Mouse (Mus musculus): ENCODE results near the gene Kirrel3. TPM values are rescaled to one million over a fixed set of nuclear protein-coding genes. Genes with fewer than 3 reads are reported as not detected.
A peak's percentile ranks its signal among the peaks of the same experiment; 100 is the strongest.

The Kirrel3 gene
- polyA plus RNA-seq, 1 experiment from 2014 or later: 1.3 TPM

DNA sequence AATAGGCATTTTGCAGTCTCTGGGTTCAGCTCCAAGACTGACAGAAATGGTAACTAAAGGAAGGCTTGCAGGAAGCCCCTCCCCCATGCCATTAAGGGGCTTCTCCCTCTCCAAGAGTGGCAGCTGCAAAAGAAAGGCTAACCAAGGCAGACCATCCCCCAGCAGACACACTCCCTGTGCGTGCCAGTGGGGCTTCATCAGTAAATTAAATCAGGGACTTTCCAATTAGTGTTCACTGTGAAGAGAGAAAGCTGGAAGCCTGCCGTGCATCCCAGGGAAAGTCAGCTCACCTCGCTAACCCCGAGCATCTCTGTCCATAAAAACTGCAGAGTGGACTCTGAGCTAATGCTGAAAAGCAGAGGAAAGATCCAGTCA lies 479.3 kb downstream of the Kirrel3 start:
- Histone ChIP-seq H3K4me1 (replicated peaks) (no peaks in the 10 kb centered on the region), H3K4me2 (no peak overlapping the region), H3K9ac (no peak overlapping the region), H3K9me3 (replicated peaks) (no peaks in the 10 kb centered on the region), H3K36me3 (no peaks in the 10 kb centered on the region), H3K4me3 (no peak overlapping the region), H3K27ac (ENCODE audit: poor library complexity, severe bottlenecking) (no peak overlapping the region), H3K27me3 (replicated peaks) (0 out of 2 replicates have a peak, but pooled peaks cover 8% of the 10 kb centered on the region)
- WGBS: 42% methylated on average over 4 of the region's 4 CpGs
- no peak for ATAC-seq (ENCODE audit: insufficient number of reproducible peaks, low FRiP score)

DNA sequence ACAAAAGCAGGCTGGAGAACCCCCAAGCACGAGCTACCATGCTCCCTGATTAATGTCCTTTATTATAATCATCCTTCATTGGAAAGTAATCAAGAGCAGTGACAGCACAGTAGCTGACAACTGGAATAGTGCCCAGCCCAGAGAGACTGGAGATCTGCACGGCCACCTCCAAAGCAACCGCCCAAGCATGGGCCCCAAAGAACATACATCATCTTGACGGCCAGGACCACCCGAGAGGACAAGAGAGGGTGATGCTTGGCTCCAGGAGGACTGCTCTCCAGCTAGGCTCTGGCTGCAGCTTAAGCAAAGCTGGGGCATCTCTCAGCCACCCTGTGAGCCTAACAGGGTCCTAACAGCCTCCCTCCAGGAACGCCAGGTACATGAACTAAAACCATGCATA lies 482.1 kb downstream of the Kirrel3 start:
- Histone ChIP-seq H3K27ac (ENCODE audit: poor library complexity, severe bottlenecking) (no peak overlapping the region), H3K4me3 (no peak overlapping the region), H3K36me3 (no peaks in the 10 kb centered on the region), H3K9ac (no peak overlapping the region), H3K4me1 (replicated peaks) (no peaks in the 10 kb centered on the region), H3K4me2 (no peak overlapping the region), H3K9me3 (replicated peaks) (no peaks in the 10 kb centered on the region), H3K27me3 (replicated peaks) (0 out of 2 replicates have a peak, but pooled peaks cover 3% of the 10 kb centered on the region)
- ATAC-seq (ENCODE audit: insufficient number of reproducible peaks, low FRiP score): no peak
- WGBS: 51% methylated on average over 6 of the region's 6 CpGs

DNA sequence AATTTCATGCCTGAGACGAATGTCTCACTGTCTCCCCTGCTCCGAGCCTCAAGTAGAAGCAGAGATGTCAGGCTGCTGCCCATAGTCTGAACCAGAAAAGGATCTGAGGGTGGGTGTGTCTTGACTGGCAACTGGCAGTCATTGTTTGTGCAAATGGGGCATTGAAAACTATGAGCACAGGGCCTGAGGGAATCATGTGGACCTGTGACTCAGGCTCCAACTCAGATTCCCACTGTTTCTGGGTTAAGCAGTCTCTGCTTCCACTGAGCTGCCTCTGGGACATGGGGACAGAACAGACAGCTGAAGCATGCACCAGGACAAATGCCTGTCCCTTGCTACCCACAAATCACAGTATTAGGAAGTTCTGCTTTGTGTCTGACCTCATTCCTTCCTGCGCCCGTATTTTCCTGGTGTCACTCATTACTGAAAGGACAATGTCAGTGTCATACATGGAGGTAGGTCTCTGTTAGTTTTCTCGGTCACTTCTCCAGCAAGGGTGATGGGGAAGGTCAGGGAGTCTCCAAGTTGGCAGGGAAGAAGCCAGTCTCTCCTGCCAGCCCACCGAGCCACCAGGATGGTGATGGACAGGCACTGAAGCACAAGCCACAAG lies 484.3 kb downstream of the Kirrel3 start:
- Histone ChIP-seq H3K4me2 (no peak overlapping the region), H3K36me3 (no peaks in the 10 kb centered on the region), H3K4me3 (no peak overlapping the region), H3K4me1 (replicated peaks) (no peaks in the 10 kb centered on the region), H3K27me3 (replicated peaks) (0 out of 2 replicates have a peak, but pooled peaks cover 3% of the 10 kb centered on the region), H3K27ac (ENCODE audit: poor library complexity, severe bottlenecking) (no peak overlapping the region), H3K9ac (no peak overlapping the region), H3K9me3 (replicated peaks) (no peaks in the 10 kb centered on the region)
- WGBS: 61% methylated on average over 6 of the region's 6 CpGs
- no peak for ATAC-seq (ENCODE audit: insufficient number of reproducible peaks, low FRiP score)

DNA sequence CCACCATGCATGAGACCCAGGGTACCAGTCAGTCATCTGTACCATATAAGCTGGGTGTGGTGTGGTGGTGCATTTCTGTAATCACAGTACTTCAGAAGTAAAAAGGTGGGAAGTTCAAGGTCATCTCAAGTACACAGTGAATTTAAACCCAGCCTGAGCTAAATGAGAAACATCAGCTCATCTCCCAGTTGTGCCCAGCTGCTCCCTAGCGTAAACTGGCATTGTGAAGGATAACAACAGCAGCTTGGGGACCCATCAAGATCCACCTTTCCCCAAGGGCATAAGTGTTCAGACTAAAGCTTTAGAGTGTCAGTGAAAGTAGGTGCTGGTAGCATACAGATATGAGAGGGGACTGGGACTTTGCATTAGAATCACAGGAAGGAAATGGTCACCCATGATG lies 488.6 kb downstream of the Kirrel3 start:
- Histone ChIP-seq H3K4me1 (replicated peaks) (no peaks in the 10 kb centered on the region), H3K4me3 (no peak overlapping the region), H3K36me3 (no peaks in the 10 kb centered on the region), H3K9me3 (replicated peaks) (peaks cover 4% of the 10 kb centered on the region; the same call in 1 of the 2 replicates), H3K27me3 (replicated peaks) (no peaks in the 10 kb centered on the region), H3K9ac (no peak overlapping the region), H3K4me2 (no peak overlapping the region), H3K27ac (ENCODE audit: poor library complexity, severe bottlenecking) (no peak overlapping the region)
- ATAC-seq (ENCODE audit: insufficient number of reproducible peaks, low FRiP score): no peak
- 91% methylated on average over 1 of the region's 1 CpGs for WGBS

DNA sequence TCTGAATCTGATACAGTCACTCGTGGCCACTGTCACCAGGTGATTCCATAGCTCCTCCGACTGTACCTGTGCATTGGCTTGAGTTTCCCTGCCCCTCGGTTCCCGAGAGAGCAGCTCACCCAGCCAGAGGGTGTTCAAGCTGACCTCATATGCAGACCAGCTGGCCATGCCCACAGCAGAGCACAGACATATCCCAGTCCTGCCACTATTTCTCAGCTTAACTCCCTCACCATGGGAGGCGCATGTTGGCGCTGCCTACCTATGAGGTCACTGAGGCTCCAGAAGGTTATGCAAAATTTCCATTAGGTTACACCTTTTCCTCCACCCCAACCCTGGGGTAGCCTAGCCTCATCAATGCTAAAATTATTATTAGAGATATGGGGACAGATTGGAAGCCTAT lies 489.6 kb downstream of the Kirrel3 start:
- Histone ChIP-seq H3K36me3 (no peaks in the 10 kb centered on the region), H3K4me2 (no peak overlapping the region), H3K4me3 (no peak overlapping the region), H3K9me3 (replicated peaks) (peaks cover 6% of the 10 kb centered on the region; the same call in 1 of the 2 replicates), H3K27me3 (replicated peaks) (no peaks in the 10 kb centered on the region), H3K27ac (ENCODE audit: poor library complexity, severe bottlenecking) (no peak overlapping the region), H3K9ac (no peak overlapping the region), H3K4me1 (replicated peaks) (no peaks in the 10 kb centered on the region)
- 84% methylated on average over 6 of the region's 6 CpGs for WGBS
- peak; percentile 36; the same call in 1 of the 2 replicates for ATAC-seq (ENCODE audit: insufficient number of reproducible peaks, low FRiP score)

DNA sequence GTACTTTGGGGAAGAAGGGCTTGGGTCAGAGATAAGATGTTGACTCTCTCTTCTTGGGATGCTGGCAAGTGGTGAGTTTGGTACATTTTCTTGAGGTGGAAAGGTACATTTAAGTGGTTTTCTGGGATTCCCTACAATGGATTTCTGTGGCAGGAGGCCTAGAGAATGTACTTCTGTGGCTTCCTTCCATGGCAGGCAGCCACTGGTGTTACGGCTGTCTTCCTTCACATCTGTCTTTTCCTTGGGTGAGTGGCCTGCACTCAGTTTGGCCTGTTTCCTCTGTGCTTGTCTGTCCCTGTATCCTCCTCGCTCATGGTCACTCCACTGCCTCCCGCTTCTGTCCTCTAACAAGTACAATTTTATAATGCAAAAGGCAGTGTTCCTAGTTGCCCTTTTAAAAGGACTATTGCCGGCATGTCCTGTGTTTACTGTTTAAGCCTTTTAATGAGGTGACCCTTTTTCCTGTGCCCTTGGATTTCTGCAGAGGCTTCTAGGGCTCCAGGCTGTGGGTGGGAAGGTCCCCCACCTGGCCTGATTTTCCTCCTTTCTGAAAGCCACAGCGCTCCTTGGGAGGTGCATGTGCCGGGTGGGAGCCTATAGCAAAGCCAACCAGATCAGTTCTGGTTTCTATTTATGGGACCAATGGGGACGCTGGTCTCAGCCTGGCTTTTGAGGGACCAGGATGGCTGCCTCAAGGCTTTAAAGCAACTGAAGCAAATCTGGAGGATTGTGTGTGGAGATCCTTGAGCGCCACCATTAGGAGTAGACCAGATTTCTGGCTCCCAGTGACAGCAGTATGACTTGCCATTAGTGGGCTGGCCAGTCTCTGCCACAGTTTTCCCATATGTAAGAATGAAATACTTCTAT lies 491.1 kb downstream of the Kirrel3 start:
- ATAC-seq (ENCODE audit: insufficient number of reproducible peaks, low FRiP score): no peak
- no peak overlapping the region for H3K9ac ChIP-seq
- peaks cover 6% of the 10 kb centered on the region; the same call in 1 of the 2 replicates for H3K9me3 ChIP-seq (replicated peaks)
- no peaks in the 10 kb centered on the region for H3K36me3 ChIP-seq
- H3K27me3 ChIP-seq (replicated peaks): no peaks in the 10 kb centered on the region
- H3K4me3 ChIP-seq: no peak overlapping the region
- H3K27ac ChIP-seq (ENCODE audit: poor library complexity, severe bottlenecking): no peak overlapping the region
- H3K4me1 ChIP-seq (replicated peaks): no peaks in the 10 kb centered on the region
- H3K4me2 ChIP-seq: no peak overlapping the region
- WGBS: 74% methylated on average over 8 of the region's 8 CpGs

DNA sequence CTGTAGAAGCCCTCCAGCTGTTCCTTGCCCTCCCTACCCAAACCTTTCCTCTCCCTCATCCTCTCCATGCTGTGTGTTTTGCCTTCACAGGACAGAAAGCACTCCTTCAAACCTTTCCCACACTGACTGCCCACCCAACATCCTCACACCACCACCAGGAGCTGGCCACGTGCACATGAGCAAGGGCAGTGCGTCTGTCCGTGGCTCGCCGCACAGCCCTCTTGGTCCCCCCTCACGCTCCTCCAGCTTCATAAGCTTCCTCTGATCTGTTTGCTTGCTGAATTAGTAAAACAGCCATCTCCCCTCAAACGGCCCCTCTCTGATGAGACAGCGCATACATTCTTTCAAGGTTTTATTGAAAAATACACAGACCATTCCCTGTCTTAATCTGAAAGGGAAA lies 492.0 kb downstream of the Kirrel3 start:
- no peak for ATAC-seq (ENCODE audit: insufficient number of reproducible peaks, low FRiP score)
- no peak overlapping the region for H3K4me3 ChIP-seq
- H3K27ac ChIP-seq (ENCODE audit: poor library complexity, severe bottlenecking): no peak overlapping the region
- H3K4me1 ChIP-seq (replicated peaks): no peaks in the 10 kb centered on the region
- H3K4me2 ChIP-seq: no peak overlapping the region
- H3K9ac ChIP-seq: no peak overlapping the region
- H3K27me3 ChIP-seq (replicated peaks): no peaks in the 10 kb centered on the region
- peaks cover 6% of the 10 kb centered on the region; the same call in 1 of the 2 replicates for H3K9me3 ChIP-seq (replicated peaks)
- no peaks in the 10 kb centered on the region for H3K36me3 ChIP-seq
- WGBS: 72% methylated on average over 8 of the region's 8 CpGs

DNA sequence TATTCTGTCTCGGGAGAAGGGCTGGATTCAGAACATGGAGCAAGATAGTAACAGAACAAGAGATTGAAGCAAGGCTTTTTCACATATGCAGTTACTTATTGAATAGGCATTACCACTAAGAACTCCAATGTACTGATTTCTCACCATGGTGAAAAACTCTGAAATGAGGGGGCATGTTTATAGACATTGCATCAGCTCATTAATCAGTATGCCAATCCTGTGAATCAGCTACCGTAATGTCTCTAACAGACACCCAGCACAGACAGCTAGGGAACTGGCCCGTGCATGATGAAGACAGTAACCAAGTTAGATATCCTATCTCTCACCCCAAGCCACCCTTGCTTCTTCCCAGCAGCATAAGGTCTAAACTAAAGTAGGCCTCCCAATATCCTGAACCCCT lies 492.5 kb downstream of the Kirrel3 start:
- no peak for ATAC-seq (ENCODE audit: insufficient number of reproducible peaks, low FRiP score)
- Histone ChIP-seq H3K27ac (ENCODE audit: poor library complexity, severe bottlenecking) (no peak overlapping the region), H3K9ac (no peak overlapping the region), H3K36me3 (no peaks in the 10 kb centered on the region), H3K4me2 (no peak overlapping the region), H3K9me3 (replicated peaks) (peaks cover 6% of the 10 kb centered on the region; the same call in 1 of the 2 replicates), H3K27me3 (replicated peaks) (no peaks in the 10 kb centered on the region), H3K4me1 (replicated peaks) (no peaks in the 10 kb centered on the region), H3K4me3 (no peak overlapping the region)
- WGBS: 70% methylated on average over 3 of the region's 3 CpGs

DNA sequence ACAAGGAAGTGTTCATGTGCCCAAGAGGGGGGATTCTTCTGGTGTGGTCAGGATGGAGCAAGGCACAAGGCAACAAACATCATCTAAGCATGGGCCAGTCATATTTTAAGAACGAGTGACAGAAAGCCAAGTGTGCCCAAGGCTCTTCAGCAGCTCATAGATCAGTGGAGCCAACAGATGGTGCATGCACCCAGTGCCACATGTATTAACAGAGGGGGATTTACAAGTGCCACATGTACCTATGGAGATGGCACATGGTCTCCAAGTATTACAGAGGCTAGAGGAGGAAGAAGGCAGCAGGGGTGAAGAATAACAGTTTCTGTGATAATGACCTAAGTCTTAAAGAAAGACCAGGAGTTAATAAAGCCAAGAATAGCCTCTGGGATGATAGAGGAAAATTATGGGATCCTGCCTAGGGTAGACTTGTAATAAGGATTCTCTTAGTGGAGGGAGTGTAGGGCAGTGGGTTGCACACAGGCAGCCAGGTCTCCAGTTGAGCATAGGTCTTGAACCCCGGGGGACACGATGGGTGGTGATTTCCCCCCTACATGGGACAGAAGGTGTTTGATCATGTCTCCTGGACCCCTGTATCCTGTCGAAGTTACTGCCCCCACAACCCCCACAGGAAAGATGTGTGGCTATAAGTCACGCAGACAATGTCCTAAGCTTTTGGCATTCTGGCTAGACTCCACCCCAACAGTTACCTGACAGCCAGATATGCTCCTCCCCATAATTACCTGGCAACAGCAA lies 495.0 kb downstream of the Kirrel3 start:
- peaks cover 3% of the 10 kb centered on the region; the same call in 1 of the 2 replicates for H3K27me3 ChIP-seq (replicated peaks)

DNA sequence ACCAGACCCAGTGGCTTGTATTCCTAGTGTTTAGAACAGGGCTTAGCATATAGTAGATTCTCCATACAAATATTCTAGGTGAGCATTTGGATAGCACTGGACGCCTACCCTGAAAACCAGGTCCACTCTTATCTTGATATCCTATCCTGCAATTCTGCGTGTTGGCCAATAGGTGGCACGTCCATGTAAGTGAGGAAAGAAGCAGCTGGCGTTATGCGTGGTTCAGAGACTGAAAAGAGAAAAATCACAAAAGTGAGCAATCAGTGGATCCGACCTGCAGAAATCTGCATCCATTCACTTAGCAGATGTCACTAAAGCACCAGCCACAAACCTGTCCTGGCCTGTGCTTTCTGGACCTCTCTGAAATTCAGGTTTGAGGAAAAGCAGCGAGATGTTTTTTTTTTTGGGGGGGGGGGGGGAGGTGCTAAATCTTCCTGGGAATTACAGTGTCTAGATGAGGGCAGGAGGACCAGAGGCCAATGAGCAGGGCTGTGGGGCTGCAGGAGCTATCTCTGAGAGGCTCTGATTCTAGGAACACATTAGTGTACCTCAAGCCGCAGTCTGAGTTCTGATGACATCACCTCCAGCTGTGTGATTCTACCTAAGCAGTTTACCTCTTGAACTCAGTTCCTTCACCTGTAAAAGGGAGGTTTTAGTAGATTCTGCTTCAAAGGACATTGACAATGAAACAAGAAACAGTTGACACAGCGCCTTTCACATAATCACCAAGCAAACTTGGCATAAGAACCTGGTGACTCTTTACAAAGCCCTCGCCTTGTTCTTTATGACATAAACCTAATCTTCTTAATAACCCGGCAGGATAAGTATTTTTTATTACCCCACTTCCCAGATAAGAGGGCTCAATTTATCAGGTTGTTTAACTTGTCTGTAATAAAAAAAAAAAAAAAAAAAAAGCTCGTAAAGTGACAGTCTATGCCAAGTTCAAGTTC lies 498.1 kb downstream of the Kirrel3 start:
- Histone ChIP-seq H3K27me3 (replicated peaks) (peaks cover 7% of the 10 kb centered on the region; the same call in 1 of the 2 replicates), H3K4me1 (replicated peaks) (no peaks in the 10 kb centered on the region), H3K4me3 (no peak overlapping the region), H3K27ac (ENCODE audit: poor library complexity, severe bottlenecking) (no peak overlapping the region), H3K36me3 (no peaks in the 10 kb centered on the region), H3K9ac (no peak overlapping the region), H3K4me2 (peak overlapping the region; percentile 50), H3K9me3 (replicated peaks) (peaks cover 6% of the 10 kb centered on the region; the same call in 1 of the 2 replicates)
- ATAC-seq (ENCODE audit: insufficient number of reproducible peaks, low FRiP score): no peak
- WGBS: 34% methylated on average over 12 of the region's 12 CpGs

More for the DNA sequence above, 495.0 kb downstream of the Kirrel3 start:
- H3K9me3 ChIP-seq (replicated peaks): peaks cover 6% of the 10 kb centered on the region; the same call in 1 of the 2 replicates
- ATAC-seq (ENCODE audit: insufficient number of reproducible peaks, low FRiP score): no peak
- no peak overlapping the region for H3K9ac ChIP-seq
- H3K4me2 ChIP-seq: no peak overlapping the region
- no peaks in the 10 kb centered on the region for H3K36me3 ChIP-seq
- no peaks in the 10 kb centered on the region for H3K4me1 ChIP-seq (replicated peaks)
- WGBS: 84% methylated on average over 5 of the region's 5 CpGs
- H3K27ac ChIP-seq (ENCODE audit: poor library complexity, severe bottlenecking): no peak overlapping the region
- no peak overlapping the region for H3K4me3 ChIP-seq

Measured in heart, embryonic 12.5 days (tissue).